Mouse (Mus musculus) ES-Bruce4 (cell line): ENCODE results near the gene Chrna3. TPM values are rescaled to one million over a fixed set of nuclear protein-coding genes. Genes with fewer than 3 reads are reported as not detected.

Experiments
- H3K27ac ChIP-seq: 2 replicates; pipeline ENCODE4 v1.5.1; 2012; ENCODE audit warnings: low read length, inconsistent platforms; ENCODE audit not compliant: insufficient read depth
- H3K27me3 ChIP-seq: 2 replicates; pipeline ENCODE4 v1.6.1; 2012; ENCODE audit warnings: mild to moderate bottlenecking, low read length, inconsistent platforms; ENCODE audit not compliant: control insufficient read depth, poor library complexity, insufficient read depth, severe bottlenecking
- H3K36me3 ChIP-seq: 2 replicates; pipeline ENCODE4 v1.6.1; 2012; ENCODE audit warnings: inconsistent platforms, mild to moderate bottlenecking, low read length, moderate library complexity; ENCODE audit not compliant: control insufficient read depth, poor library complexity, insufficient read depth, severe bottlenecking
- H3K4me1 ChIP-seq: one replicate; pipeline ENCODE4 v1.8.1; 2011; ENCODE audit warnings: low read length; ENCODE audit not compliant: control insufficient read depth, insufficient read depth
- H3K4me3 ChIP-seq: 2 replicates; pipeline ENCODE4 v1.5.1; 2011; ENCODE audit warnings: low read depth, mild to moderate bottlenecking, low read length
- H3K9ac ChIP-seq: 2 replicates; pipeline ENCODE4 v1.6.1; 2012; ENCODE audit warnings: low read depth, mild to moderate bottlenecking, inconsistent platforms; ENCODE audit not compliant: poor library complexity, severe bottlenecking
- H3K9me3 ChIP-seq: replicated peaks from 2 replicates; pipeline ENCODE4 v1.6.1; 2012; ENCODE audit warnings: mild to moderate bottlenecking, low read length, inconsistent platforms; ENCODE audit not compliant: control insufficient read depth, poor library complexity, insufficient read depth, severe bottlenecking
- CTCF ChIP-seq: IDR thresholded peaks from one replicate; pipeline ENCODE4 v1.8.1; 2011; ENCODE audit warnings: low read depth, low read length
- EP300 ChIP-seq: IDR thresholded peaks from 2 replicates; pipeline ENCODE4 v1.6.1; 2011; ENCODE audit warnings: low read depth, low read length; ENCODE audit not compliant: insufficient read depth
- POLR2A ChIP-seq: IDR thresholded peaks from one replicate; pipeline ENCODE4 v1.8.1; 2011; ENCODE audit warnings: low read length; ENCODE audit not compliant: insufficient read depth
- polyA plus RNA-seq: library from polyadenylated mRNA; stranded (reverse); fragments of >200 nt; gene quantifications from 2 replicates; pipeline ENCODE4 v1.2.4, GENCODE M21; 2011; ENCODE audit warnings: low read depth; ENCODE audit not compliant: missing spikeins, insufficient read depth, insufficient read length

Gene Chrna3
- polyA plus RNA-seq, 1 experiment, result not detected

DNA sequence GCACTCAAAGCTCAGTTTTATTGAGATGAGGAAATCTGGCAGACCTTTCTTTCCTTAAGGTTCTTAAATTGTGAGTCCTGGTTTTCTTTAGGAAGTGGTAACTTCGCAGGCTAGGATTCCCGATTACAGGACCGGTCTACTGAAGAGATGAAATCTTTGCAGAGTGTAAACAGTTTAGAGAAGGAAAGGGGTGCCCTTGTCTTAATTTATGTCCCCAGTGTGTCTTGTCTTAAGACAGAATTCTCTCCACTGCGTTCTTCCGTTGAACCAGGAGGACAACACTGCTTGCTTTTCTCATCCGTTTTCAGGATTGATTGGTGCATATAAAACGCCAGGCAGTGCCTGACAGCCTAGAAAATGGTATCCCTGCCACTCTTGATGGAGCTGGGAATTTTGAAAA lies 44.0 kb downstream of the Chrna3 start:
- Histone ChIP-seq H3K36me3 (no peaks in the 10 kb centered on the region), H3K9ac (no peak overlapping the region), H3K27me3 (peaks cover 13% of the 10 kb centered on the region), H3K27ac (no peak overlapping the region), H3K4me3 (no peak overlapping the region), H3K4me1 (peaks cover 2% of the 10 kb centered on the region), H3K9me3 (no peaks in the 10 kb centered on the region)
- TF ChIP-seq CTCF, result no peak
- no peak for TF ChIP-seq EP300
- TF ChIP-seq POLR2A, result no peak

GRCm38 (mm10) chr9:54981291-54982191 lies 44.8 kb downstream of the Chrna3 start:
- Histone ChIP-seq H3K9ac (peak overlapping the region; percentile 51), H3K27ac (no peak overlapping the region)
- TF ChIP-seq POLR2A, result no peak
- TF ChIP-seq EP300, result no peak
- no peak for TF ChIP-seq CTCF

DNA sequence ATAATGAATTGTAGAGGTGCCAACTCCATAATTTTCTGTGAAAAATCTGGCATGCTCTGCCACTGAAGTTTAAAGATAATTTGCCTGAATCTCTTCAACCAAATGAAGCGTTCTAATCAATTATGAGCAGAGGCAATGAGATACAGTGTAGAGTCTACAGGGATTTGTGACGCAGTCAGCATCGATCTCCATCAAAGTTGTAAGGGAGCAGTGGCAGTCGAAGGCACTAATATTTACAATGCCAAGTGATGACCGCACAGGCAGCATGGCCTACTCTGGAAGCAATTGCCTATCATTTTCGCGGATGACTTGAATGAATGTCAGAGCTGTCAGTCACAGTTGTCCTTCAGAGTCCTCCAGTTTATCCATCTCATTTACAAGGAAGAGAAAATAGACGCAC lies 45.7 kb downstream of the Chrna3 start, which contains the start of gene Chrna5:
Gene Chrna5 (plus strand): TSS at position 207 of the 400 bp plus-strand sequence.
- no peak within 1 kb of the TSS for H3K27ac ChIP-seq
- H3K36me3 ChIP-seq, result no peaks in the 10 kb centered on the region
- no peaks in the 10 kb centered on the region for H3K9me3 ChIP-seq
- peak within 1 kb of the TSS; percentile 81 for H3K4me3 ChIP-seq
- TF ChIP-seq CTCF, result no peak
- TF ChIP-seq EP300, result no peak
- TF ChIP-seq POLR2A, result no peak
- peaks cover 13% of the 10 kb centered on the region for H3K27me3 ChIP-seq
- H3K9ac ChIP-seq, result peak within 1 kb of the TSS; percentile 51
- H3K4me1 ChIP-seq, result peaks cover 2% of the 10 kb centered on the region

More at GRCm38 (mm10) chr9:54981291-54982191, 44.8 kb downstream of the Chrna3 start:
- Histone ChIP-seq H3K4me1 (peaks cover 2% of the 10 kb centered on the region), H3K4me3 (peak overlapping the region; percentile 81), H3K9me3 (no peaks in the 10 kb centered on the region), H3K36me3 (no peaks in the 10 kb centered on the region), H3K27me3 (peaks cover 13% of the 10 kb centered on the region)

DNA sequence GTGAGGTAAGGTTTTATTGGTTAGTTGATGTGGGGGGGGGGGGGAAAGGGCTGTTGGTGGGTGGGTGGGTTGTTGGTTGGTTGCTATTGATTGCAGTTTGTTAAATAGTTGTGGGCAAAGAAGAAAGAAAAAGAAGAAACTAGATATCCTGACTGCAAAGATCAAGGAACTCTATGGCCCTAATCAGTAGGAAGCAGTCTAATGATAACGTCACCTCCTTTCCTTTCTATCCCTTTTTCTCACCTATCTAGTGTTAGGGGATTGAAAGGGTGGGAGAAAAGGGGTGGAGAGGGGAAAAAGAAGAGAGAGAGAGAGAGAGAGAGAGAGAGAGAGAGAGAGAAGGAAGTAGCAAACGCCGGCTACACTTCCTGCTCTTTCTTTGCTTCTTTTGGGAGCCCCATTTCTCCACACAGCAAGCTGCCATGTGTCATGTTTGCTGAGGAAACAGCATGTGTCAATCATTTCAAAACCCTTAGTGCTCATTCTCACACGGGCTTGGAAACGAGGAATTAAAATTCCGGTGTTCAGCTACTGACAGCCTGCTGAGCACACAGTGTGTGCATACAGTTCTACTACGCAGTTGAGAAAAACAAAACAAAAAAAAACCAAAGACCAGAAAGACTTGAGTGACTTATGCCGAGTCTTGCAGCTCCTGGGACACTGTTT lies 56.3 kb downstream of the Chrna3 start:
- no peak overlapping the region for H3K9ac ChIP-seq
- H3K27me3 ChIP-seq, result no peaks in the 10 kb centered on the region; the same call in 1 of the 2 replicates
- H3K4me1 ChIP-seq, result no peaks in the 10 kb centered on the region
- no peak overlapping the region for H3K4me3 ChIP-seq
- no peak for TF ChIP-seq EP300
- TF ChIP-seq POLR2A, result no peak
- no peak for TF ChIP-seq CTCF
- no peaks in the 10 kb centered on the region for H3K36me3 ChIP-seq
- H3K27ac ChIP-seq, result no peak overlapping the region
- no peaks in the 10 kb centered on the region for H3K9me3 ChIP-seq

GRCm38 (mm10) chr9:54963669-54964068 lies 62.7 kb downstream of the Chrna3 start:
- H3K36me3 ChIP-seq, result peaks cover 7% of the 10 kb centered on the region
- H3K4me1 ChIP-seq, result no peaks in the 10 kb centered on the region
- H3K9me3 ChIP-seq, result no peaks in the 10 kb centered on the region
- H3K27me3 ChIP-seq, result no peaks in the 10 kb centered on the region
- no peak overlapping the region for H3K9ac ChIP-seq
- H3K4me3 ChIP-seq, result no peak overlapping the region
- no peak for TF ChIP-seq POLR2A
- H3K27ac ChIP-seq, result no peak overlapping the region

DNA sequence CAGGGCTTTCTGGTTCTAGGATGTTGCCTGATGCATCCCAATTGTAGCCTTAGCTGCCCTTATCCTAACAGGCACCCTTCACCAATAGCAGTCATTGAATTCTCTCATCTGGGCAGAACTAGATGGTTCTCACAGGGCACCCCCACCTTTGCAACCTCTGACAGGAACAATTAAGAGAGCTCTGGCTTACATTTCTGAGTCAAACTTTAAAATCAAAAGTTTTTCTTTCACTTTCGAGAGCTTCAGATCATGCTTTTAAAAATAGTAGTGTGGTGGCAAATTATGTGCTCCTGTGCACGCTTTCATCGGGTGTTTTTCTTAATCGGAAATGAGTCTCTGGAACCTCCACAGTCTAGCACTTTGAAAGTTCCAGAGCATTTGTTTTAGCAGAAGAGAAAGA lies 65.3 kb downstream of the Chrna3 start:
- peaks cover 30% of the 10 kb centered on the region for H3K36me3 ChIP-seq
- H3K27ac ChIP-seq, result no peak overlapping the region
- H3K9me3 ChIP-seq, result no peaks in the 10 kb centered on the region
- TF ChIP-seq EP300 (no peak), CTCF (no peak), POLR2A (no peak)
- no peaks in the 10 kb centered on the region for H3K4me1 ChIP-seq
- H3K27me3 ChIP-seq, result no peaks in the 10 kb centered on the region
- no peak overlapping the region for H3K4me3 ChIP-seq
- no peak overlapping the region for H3K9ac ChIP-seq

Other genes with a start within 250 kb of the Chrna3 start
- 114 and 126 TPM in 2 replicates for gene Ireb2, start 162.8 kb downstream of the Chrna3 start, polyA plus RNA-seq
- gene Hykk, start 109.3 kb downstream of the Chrna3 start, polyA plus RNA-seq, result 5.2 and 5.5 TPM in 2 replicates
- gene Psma4, start 75.8 kb downstream of the Chrna3 start, polyA plus RNA-seq, result 300 and 320 TPM in 2 replicates
- gene AY074887, start 75.6 kb downstream of the Chrna3 start, polyA plus RNA-seq, result 6.2 and 7.7 TPM in 2 replicates
- 0.55 and 1.2 TPM in 2 replicates for gene Chrna5, start 45.7 kb downstream of the Chrna3 start, polyA plus RNA-seq
- gene Chrnb4, start 22.2 kb upstream of the Chrna3 start, polyA plus RNA-seq, result 0.79 and 1.8 TPM in 2 replicates
- 59.6 and 72.4 TPM in 2 replicates for gene Ube2q2, start 122.3 kb upstream of the Chrna3 start, polyA plus RNA-seq
- gene Fbxo22, start 182.4 kb upstream of the Chrna3 start, polyA plus RNA-seq, result 93.0 and 102 TPM in 2 replicates